Mouse (Mus musculus): Measurements from ENCODE around the gene Crip2. TPM values are rescaled to one million over a fixed set of nuclear protein-coding genes. Genes with fewer than 3 reads are reported as not detected.

Crip2 gene
- total and polyA plus RNA-seq, 2 experiments from 2014 or later: 185 to 317 TPM

GRCm38 (mm10) chr12:113143164-113143563, 3.1 kb downstream of the Crip2 start:
- TF ChIP-seq CTCF (IDR thresholded peaks at IDR 0.05): no peak
- 66% methylated on average over 7 of the region's 7 CpGs for WGBS

DNA sequence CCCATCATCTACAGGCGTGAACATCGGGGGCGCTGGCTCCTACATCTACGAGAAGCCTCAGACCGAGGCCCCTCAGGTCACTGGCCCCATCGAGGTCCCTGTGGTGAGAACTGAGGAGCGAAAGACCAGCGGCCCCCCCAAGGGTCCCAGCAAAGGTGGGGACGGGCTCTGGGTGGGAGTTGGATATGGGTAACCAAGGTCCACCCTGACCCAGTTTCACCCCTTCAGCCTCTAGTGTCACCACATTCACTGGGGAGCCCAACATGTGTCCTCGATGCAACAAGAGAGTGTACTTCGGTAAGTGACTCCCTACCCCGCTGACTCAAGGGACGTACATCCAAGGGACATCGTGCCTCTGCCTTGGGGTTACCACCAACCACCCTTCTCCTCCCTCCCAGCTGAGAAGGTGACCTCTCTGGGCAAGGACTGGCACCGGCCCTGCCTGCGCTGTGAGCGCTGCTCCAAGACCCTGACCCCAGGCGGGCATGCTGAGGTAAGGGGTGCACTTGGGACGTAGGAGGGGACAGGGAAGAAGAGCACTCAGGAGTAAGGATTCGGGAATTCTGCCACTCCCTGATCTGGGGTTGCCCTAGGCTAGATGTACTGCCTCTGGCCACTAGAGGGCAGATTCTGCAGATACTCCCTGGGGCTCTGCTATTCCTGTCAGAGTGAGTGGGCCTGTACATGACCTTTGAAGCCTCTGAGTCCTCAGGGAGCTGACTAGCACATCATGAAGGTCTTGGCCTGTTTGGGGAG, 4.1 kb downstream of the Crip2 start:
- Histone ChIP-seq H3K36me3 (ENCODE audit: insufficient read depth, low read length) (peaks cover 15% of the 10 kb centered on the region; the same call in 1 of the 2 replicates), H3K9ac (replicated peaks; ENCODE audit: low read length, poor library complexity, severe bottlenecking) (no peak overlapping the region), H3K4me2 (ENCODE audit: low read depth, low read length, poor library complexity, severe bottlenecking) (no peak overlapping the region), H3K27me3 (ENCODE audit: insufficient read depth, low read length) (no peaks in the 10 kb centered on the region), H3K4me3 (ENCODE audit: low read depth, low read length) (no peak overlapping the region), H3K27ac (ENCODE audit: low read depth, low read length) (no peak overlapping the region), H3K4me1 (ENCODE audit: insufficient read depth, low read length) (peaks cover 25% of the 10 kb centered on the region), H3K9me3 (ENCODE audit: low read length) (no peaks in the 10 kb centered on the region)
- 84% methylated on average over 20 of the region's 20 CpGs for WGBS
- peak; percentile 69 for TF ChIP-seq CTCF (IDR thresholded peaks at IDR 0.05)
- ATAC-seq (ENCODE audit: low FRiP score) (no peak), DNase-seq (ENCODE audit: low spot score) (no peak)

More at GRCm38 (mm10) chr12:113143164-113143563, 3.1 kb downstream of the Crip2 start:
- H3K4me3 ChIP-seq (ENCODE audit: low read depth, low read length): peak overlapping the region; percentile 66; the same call in 1 of the 2 replicates
- H3K4me2 ChIP-seq (ENCODE audit: low read depth, low read length, poor library complexity, severe bottlenecking): peak overlapping the region; percentile 63
- no peak overlapping the region for H3K27ac ChIP-seq (ENCODE audit: low read depth, low read length)
- peaks cover 29% of the 10 kb centered on the region for H3K4me1 ChIP-seq (ENCODE audit: insufficient read depth, low read length)
- H3K36me3 ChIP-seq (ENCODE audit: insufficient read depth, low read length): peaks cover 18% of the 10 kb centered on the region; the same call in 1 of the 2 replicates
- no peaks in the 10 kb centered on the region for H3K9me3 ChIP-seq (ENCODE audit: low read length)
- ATAC-seq (ENCODE audit: low FRiP score): no peak
- H3K9ac ChIP-seq (replicated peaks; ENCODE audit: low read length, poor library complexity, severe bottlenecking): peak overlapping the region; percentile 50
- DNase-seq (ENCODE audit: low spot score): no peak
- H3K27me3 ChIP-seq (ENCODE audit: insufficient read depth, low read length): no peaks in the 10 kb centered on the region

DNA sequence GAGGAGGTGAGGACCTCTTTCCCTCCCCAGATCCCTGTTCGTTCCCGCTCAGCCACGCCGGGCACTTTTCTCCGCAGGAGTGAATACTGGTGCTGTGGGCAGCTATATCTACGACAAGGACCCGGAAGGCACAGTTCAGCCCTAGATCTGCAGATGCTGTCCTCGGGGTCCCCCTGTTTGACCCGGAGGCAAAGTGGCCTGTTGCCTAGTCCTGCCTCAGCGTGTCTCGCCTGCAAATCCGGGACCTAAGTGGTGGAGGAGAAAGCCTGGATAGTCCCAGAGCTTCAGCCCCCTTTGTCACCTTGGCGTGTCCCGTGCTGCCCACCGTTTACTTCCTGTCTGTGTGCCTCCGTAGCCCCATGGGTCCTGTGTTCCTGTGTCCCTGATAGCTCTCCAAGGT, 4.8 kb downstream of the Crip2 start:
- no peak overlapping the region for H3K4me3 ChIP-seq (ENCODE audit: low read depth, low read length)
- ATAC-seq (ENCODE audit: low FRiP score): no peak
- no peak for TF ChIP-seq CTCF (IDR thresholded peaks at IDR 0.05)
- H3K9ac ChIP-seq (replicated peaks; ENCODE audit: low read length, poor library complexity, severe bottlenecking): no peak overlapping the region
- peaks cover 23% of the 10 kb centered on the region for H3K4me1 ChIP-seq (ENCODE audit: insufficient read depth, low read length)
- H3K27ac ChIP-seq (ENCODE audit: low read depth, low read length): no peak overlapping the region
- H3K36me3 ChIP-seq (ENCODE audit: insufficient read depth, low read length): peaks cover 15% of the 10 kb centered on the region; the same call in 1 of the 2 replicates
- no peak for DNase-seq (ENCODE audit: low spot score)
- H3K4me2 ChIP-seq (ENCODE audit: low read depth, low read length, poor library complexity, severe bottlenecking): no peak overlapping the region
- no peaks in the 10 kb centered on the region for H3K9me3 ChIP-seq (ENCODE audit: low read length)
- no peaks in the 10 kb centered on the region for H3K27me3 ChIP-seq (ENCODE audit: insufficient read depth, low read length)
- 92% methylated on average over 16 of the region's 16 CpGs for WGBS

- Histone ChIP-seq H3K36me3 (ENCODE audit: insufficient read depth, low read length) (peaks cover 15% of the 10 kb centered on the region; the same call in 1 of the 2 replicates), H3K9me3 (ENCODE audit: low read length) (no peaks in the 10 kb centered on the region), H3K27me3 (ENCODE audit: insufficient read depth, low read length) (0 out of 2 replicates have a peak, but pooled peaks cover 3% of the 10 kb centered on the region), H3K27ac (ENCODE audit: low read depth, low read length) (no peak overlapping the region), H3K4me2 (ENCODE audit: low read depth, low read length, poor library complexity, severe bottlenecking) (no peak overlapping the region), H3K9ac (replicated peaks; ENCODE audit: low read length, poor library complexity, severe bottlenecking) (no peak overlapping the region), H3K4me1 (ENCODE audit: insufficient read depth, low read length) (peaks cover 23% of the 10 kb centered on the region), H3K4me3 (ENCODE audit: low read depth, low read length) (no peak overlapping the region)
- no peak; the same call in 1 of the 2 replicates for ATAC-seq (ENCODE audit: low FRiP score)
- TF ChIP-seq CTCF (IDR thresholded peaks at IDR 0.05): no peak
- WGBS: 92% methylated on average over 5 of the region's 5 CpGs
- no peak for DNase-seq (ENCODE audit: low spot score)
These were observed 5.6 kb downstream of the Crip2 start for GRCm38 (mm10) chr12:113145591-113145990.

DNA sequence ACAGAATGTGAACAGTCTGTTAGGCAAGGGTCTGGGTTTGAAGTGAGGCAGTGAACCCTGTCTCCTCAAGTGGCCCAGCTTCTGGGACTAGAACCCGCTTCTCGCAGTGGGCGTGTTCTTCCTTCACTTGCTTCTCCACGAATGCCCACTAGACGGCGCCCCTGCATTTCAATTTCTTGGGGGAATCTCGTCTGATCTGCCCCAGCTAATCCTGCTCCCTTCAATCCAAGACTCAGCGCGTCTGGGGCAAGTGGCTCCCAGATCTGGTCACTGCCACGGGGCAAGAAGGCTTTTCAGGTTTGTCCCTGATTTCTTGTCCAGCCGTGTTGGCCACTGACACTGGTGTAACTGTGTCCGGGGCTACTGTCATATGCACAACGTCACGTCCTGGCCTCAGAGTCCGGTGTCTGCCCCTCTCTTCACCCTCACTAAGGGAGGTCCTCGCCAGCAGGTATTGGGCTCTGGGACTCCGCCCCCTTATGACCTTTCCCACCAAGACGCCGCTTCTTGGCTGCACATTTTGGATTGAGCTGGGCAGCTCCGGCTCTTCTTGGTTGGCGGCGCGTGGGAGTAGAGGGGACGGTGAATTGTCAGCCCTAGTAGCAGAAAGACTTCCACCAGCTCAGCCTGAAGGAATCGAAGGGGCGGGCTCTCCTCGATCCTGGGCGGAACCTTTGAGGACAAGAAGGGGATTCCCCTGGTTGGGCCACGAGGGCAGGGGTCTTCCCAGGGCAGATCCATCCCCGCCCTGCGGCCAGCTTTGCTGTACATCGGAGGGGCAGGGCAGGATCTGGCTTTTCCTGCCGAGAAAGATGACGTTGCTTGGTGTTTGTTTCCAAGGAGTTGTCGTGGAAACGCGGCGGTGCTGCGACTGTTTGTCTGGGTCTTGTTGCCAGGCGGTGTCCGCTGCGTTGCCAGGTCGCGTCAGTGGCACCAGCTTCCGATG, 6.3 kb downstream of the Crip2 start, which contains the start of gene Crip1:
Crip1 (plus strand) TSS at position 205 of the 946 bp plus-strand sequence.
- H3K9ac ChIP-seq (replicated peaks; ENCODE audit: low read length, poor library complexity, severe bottlenecking): no peak within 1 kb of the TSS
- H3K27ac ChIP-seq (ENCODE audit: low read depth, low read length): no peak within 1 kb of the TSS
- WGBS: 11% methylated on average over 45 of the region's 45 CpGs
- no peaks in the 10 kb centered on the region for H3K9me3 ChIP-seq (ENCODE audit: low read length)
- 0 out of 2 replicates have a peak within 1 kb of the TSS, but pooled peaks have one; percentile 2 for H3K4me3 ChIP-seq (ENCODE audit: low read depth, low read length)
- H3K27me3 ChIP-seq (ENCODE audit: insufficient read depth, low read length): 0 out of 2 replicates have a peak, but pooled peaks cover 6% of the 10 kb centered on the region
- H3K4me1 ChIP-seq (ENCODE audit: insufficient read depth, low read length): peaks cover 16% of the 10 kb centered on the region
- peak within 1 kb of the TSS; percentile 40 for H3K4me2 ChIP-seq (ENCODE audit: low read depth, low read length, poor library complexity, severe bottlenecking)
- ATAC-seq (ENCODE audit: low FRiP score) (peak; percentile 21), DNase-seq (ENCODE audit: low spot score) (peak; percentile 67)
- TF ChIP-seq CTCF (IDR thresholded peaks at IDR 0.05): peak; percentile 73
- peaks cover 15% of the 10 kb centered on the region; the same call in 1 of the 2 replicates for H3K36me3 ChIP-seq (ENCODE audit: insufficient read depth, low read length)
